Mouse (Mus musculus) liver, adult 2 months (tissue): ENCODE data around the gene Mylk3.

ENCODE experiments used
- CTCF ChIP-seq: fragments of 200-500 bp; IDR thresholded peaks from 2 replicates; pipeline ENCODE4 v1.5.1; 2011; ENCODE audit warnings: low read depth, low read length, control low read depth
- POLR2A ChIP-seq: fragments of 200-500 bp; IDR thresholded peaks from 2 replicates; pipeline ENCODE4 v1.6.1; 2011; ENCODE audit warnings: low read length, control low read depth; ENCODE audit not compliant: insufficient read depth; ENCODE audit errors: extremely low read depth

GRCm38 (mm10) chr8:85286846-85287245 lies 99.3 kb downstream of the Mylk3 start:
- TF ChIP-seq POLR2A (no peak), CTCF (no peak)
